Mouse (Mus musculus): Measurements from ENCODE around the gene Tspan33.

DNA sequence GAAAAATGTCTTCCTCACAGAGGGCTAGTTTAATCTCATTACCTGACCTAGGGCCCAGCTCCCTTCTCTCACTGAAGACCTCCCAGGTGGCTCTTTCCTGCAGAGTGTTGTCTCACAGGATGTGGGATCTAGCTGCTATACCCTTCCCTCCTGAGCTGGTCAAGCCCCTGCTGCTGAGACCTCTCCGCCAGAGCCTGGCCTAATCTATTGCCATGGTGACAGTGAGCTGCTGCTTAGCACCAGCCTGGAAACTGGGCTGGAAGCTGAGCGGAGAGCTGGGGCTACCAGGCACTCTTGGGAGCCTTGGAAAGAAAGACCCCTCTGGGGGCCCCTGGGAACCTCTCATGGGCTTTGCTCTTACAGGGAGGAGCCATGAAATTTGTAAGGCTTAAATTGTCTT is 13.9 kb downstream of the Tspan33 start:
- TF ChIP-seq CTCF (IDR thresholded peaks at IDR 0.05; ENCODE audit: control insufficient read depth, insufficient read depth, insufficient read length) (no peak), MAX (IDR thresholded peaks at IDR 0.05) (no peak), FOSL1 (IDR thresholded peaks at IDR 0.05; ENCODE audit: insufficient read depth, low read length, poor library complexity, severe bottlenecking) (no peak), CEBPB (IDR thresholded peaks at IDR 0.05; ENCODE audit: low read depth) (no peak)
